Mouse (Mus musculus): ENCODE measurements around the gene Cybrd1.

Gene Cybrd1

GRCm38 (mm10) chr2:71176329-71177249 is 58.9 kb downstream of the Cybrd1 start:
- no peak for DNase-seq (ENCODE audit: low spot score in 2 of 2)

- DNase-seq (ENCODE audit: low spot score in 2 of 2): no peak
These were observed 59.5 kb downstream of the Cybrd1 start for GRCm38 (mm10) chr2:71177250-71177615.

- DNase-seq (ENCODE audit: low spot score in 2 of 2): no peak
These were observed 60.0 kb downstream of the Cybrd1 start for GRCm38 (mm10) chr2:71177760-71178159.

DNA sequence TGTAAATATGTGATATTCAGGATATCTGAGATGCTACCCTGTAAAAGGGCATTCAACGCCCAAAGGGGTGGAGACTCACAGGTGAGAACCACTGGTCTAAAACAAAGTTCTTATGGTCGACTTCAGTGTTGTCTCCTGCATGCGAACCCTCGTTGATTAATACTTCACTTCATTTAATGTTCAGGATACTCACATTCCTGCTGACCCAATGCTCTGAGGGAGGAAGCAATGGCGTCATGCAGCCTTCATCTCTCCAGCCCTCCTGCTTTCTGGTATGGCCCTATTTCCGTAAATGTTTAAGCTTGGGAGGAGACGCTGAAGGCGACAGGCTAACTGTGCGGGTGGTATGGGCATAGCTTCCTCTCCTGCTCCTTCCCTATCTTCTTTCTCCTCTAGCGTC is 62.0 kb downstream of the Cybrd1 start:
- no peak for DNase-seq (ENCODE audit: low spot score in 2 of 2)

DNA sequence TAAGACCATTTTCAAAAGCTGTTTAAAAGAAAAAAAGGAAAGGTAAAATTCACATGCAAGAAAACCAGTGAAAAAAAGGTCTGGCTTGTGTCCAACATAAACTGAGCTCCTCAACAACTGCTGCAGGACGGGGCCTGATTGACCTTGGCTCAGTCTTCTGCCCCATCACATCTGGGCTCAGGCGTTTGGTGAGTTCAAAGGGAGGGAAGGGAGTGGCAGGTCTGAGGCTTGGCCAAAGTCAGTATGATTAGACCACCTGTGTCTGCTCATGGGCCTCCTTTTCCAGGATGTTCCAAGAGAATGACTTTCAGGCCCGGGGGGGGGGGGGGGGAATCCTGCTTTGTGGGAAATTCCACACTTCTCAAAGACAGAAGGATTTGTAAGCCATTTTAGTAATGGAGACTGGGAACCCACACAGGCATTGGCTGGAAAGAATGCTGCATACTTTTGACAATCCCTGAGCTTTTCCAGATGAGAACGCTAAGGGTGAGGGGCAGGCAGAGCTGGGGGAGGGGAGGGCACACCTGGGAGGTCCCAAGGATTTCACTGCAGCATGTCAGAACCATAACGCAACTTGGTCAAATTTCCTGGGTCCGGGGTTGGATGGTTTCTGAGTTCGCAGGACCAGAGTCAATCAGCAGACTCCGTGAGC is 63.0 kb downstream of the Cybrd1 start:
- DNase-seq (ENCODE audit: low spot score in 2 of 2): no peak

- DNase-seq (ENCODE audit: low spot score in 2 of 2): no peak
These were observed 70.2 kb downstream of the Cybrd1 start for GRCm38 (mm10) chr2:71187950-71188349.

DNA sequence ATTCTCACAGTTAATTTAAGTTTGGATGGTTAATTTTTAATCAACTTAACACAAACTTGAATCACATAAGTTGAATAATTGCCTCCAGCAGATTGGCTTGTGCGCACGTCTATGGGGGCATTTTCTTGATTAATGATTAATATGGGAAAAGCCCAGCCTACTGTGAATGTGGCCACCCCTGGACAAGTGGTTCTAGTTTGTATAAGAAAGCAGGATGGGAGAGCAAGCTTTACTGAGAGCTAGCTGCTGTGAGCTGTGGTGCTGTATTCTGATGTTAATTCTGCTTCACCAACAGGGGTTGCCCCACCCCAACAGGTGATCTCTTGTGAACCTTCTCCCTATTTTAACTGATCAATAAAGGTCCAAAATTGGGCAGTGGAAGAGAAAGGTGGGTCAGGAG is 71.1 kb downstream of the Cybrd1 start:
- DNase-seq (ENCODE audit: low spot score in 2 of 2): no peak

DNA sequence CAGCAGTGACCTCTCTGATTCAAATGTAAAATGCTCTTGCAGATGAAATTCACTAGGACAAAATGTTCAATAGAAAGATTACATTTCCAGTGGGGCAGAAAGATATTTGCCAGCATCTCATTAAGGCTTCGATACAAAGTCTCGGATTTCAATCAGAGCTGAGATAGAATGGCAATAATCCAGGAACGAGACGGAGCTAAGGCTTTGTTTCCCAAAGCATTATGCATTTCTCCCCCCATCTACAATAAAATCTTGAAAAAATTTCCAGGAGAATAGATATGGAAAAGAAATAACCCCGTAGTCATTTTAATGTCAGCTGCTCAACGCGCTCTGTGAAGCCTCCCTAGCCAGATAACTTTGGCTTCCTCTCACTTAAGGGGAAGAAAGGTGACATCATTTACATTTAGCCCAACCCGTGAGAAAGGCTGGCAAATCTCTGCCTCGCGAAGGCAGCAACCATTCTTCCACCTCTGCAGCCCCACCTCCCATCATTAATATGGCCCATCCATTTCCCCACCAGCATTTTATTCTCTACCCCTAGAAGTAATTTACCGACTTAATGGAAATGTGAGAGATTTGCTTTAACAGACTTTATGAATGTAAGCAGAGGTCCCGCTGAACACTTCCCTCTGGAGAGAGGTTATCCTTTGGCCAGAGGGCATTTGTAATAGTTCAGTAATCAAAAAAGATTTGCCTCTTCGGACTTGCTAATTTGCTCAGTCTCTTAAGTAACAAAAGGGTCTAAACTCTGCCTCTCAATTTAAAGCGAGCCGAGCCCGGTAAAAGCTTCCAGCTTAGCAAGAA is 73.9 kb downstream of the Cybrd1 start:
- DNase-seq (ENCODE audit: low spot score in 2 of 2): no peak

DNA sequence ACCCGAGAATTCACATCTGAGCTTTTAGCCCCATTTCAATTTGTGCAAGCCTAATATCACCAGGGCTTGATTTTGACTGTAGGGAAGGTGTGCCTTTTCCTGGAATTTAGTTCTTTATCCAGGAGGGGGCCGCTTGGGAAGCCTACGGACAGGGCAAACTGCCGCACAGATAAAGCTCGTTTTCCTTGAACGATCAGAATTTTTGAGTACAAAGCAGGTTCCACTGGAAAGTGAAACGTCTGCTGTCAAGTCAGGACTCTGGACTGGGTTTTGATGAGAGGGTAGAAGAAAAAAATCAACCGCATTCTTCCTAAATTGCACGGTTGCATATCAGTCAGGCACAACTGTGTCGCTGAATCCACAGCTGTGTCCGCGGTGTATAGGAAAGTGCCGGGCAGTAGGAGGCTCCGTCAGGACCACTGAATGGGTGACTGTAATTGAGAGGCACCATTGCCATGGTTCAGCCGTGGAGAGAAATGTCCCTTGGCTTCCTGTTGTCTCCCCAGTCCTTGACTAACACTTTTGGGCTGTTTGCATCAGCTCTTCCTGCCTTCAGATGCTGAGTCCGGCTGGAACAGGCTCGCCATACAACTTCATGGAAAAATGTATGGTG is 74.6 kb downstream of the Cybrd1 start:
- DNase-seq (ENCODE audit: low spot score in 2 of 2): no peak

Data from urinary bladder, postnatal 4 days (tissue).